Mouse (Mus musculus): ENCODE measurements around the gene Gtpbp6.
"Not testable (repeated sequence)": the region's sequence is repeated elsewhere in the genome, so short reads cannot be mapped to it uniquely, and the experiment has no call there.

The Gtpbp6 gene

DNA sequence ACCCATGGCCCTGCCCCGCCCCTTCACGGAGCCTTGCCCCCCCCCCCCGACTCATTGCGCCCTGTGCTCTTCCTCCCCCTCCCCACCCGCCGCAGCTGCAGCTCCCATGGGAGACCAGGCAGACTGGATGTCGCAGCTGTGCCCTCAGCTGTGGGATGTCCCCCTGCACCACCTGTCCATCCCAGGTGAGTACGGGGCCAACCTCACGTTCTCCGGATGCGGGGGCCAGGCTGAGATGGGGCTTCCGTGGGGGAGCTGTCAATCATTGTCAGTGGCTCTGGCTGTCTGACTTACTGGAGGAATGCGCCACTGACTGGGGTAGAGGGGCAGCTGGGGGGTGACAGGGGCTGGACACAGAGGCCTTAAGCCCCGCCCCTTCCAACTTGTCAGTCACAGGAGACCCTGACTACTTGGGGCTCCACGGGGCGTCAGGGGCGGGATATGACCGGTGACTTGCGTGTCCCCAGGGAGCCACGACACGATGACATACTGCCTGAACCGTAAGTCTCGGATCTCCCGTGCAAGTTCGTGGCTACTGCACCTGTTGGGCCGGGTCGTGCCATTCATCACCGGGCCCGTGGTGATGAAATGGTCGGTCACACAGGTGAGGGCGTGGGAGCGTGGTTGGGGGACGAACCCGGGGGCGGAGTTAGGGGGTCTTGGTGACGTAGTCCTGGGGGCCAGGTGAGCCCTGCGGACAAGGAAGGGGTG is 6.9 kb downstream of the Gtpbp6 start:
- DNase-seq (ENCODE audit: low spot score in 2 of 2): peak; percentile 33 to 50

DNA sequence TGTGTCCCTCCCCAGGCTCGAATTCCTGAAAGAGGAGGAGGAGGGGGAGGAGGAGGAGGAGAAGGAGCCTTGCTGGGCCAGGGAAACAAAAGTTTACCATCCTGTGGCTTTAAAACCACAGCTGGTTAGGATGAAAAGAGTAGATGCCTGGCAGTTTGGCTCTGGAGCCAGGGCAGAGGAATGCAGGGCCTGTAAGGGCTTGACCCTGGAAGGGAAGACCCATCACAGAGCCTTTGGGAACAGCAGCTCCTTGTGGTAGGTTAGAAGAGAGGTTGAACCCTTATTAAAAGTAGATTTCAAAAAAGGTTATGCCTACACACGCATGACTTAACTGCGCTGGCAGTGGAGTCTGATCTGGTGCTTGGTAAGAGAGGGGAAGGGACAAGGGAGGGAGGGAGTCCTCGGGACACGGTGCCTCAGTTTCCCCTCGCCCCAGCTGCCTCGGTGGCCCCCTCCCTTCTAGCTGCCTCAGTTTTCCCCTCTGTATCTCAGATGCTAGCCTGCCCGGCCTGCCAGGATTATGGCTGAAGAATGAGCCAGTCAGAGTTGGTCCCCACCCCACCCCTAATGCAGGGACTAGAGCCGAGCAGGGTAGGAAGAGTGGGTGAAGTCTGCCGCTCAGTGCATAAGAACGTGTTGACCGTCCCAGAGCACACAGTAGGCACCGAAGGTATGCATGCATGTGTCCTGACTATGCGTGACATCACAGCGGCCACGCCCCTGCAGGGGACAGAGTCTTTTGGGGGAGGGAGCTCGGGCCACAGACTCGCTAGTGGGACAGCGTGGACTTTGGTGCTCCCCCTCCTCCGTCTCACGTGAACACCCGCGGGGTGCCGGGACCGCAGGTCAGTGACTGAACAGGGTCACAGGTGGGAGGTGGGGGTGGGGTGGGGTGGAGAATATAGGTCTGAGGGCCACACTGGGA is 8.1 kb downstream of the Gtpbp6 start, which contains the start of gene Plcxd1:
TSS of gene Plcxd1 (plus strand) at position 314 of the 925 bp plus-strand sequence.
- peak in 1 of 2 experiments; percentile 29 for DNase-seq (ENCODE audit: low spot score in 2 of 2)

DNA sequence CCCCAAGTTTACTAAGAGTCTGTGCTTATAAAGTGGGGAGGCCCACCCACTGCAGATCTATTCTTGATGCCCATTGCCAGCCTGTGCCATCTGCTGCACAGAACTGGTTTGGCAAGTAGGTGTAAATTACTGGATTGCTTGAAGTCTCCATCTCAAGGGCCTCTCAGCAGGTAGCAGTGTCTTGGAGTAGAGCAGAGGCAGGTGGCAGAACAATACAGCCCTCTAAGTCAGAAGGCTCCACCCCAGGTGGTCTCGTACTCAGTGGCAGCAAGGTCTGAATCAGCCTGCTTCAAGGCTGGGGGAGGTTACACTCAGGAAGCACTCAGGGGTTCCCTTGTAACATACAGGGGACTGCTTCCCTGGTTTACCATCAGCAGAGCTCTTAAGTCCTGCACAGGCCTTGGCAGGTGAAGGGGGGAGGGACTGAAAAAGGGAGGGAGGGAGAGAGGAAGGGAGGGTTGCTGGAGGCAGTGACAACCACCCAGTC is 9.0 kb downstream of the Gtpbp6 start:
- peak; percentile 14 to 26 for DNase-seq (ENCODE audit: low spot score in 2 of 2)

DNA sequence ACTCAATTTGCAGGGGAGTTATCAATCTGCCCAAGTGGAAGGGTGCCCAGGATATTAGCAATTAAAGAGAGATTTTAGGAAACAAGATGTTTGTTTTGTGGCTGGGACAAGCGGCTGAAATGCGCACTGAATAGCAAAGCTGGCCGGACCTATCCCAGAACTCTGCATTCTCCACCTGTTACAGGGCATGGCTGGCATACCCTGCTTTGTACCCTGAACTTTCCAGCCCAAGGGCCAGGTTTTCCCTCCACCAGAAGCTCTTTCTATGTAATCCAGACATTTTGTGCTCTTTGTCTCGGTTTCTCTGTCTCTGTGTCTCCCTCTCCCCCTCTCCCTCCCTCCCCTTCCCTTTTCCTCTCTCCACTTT is 13.2 kb downstream of the Gtpbp6 start:
- no peak for DNase-seq (ENCODE audit: low spot score in 2 of 2)

DNA sequence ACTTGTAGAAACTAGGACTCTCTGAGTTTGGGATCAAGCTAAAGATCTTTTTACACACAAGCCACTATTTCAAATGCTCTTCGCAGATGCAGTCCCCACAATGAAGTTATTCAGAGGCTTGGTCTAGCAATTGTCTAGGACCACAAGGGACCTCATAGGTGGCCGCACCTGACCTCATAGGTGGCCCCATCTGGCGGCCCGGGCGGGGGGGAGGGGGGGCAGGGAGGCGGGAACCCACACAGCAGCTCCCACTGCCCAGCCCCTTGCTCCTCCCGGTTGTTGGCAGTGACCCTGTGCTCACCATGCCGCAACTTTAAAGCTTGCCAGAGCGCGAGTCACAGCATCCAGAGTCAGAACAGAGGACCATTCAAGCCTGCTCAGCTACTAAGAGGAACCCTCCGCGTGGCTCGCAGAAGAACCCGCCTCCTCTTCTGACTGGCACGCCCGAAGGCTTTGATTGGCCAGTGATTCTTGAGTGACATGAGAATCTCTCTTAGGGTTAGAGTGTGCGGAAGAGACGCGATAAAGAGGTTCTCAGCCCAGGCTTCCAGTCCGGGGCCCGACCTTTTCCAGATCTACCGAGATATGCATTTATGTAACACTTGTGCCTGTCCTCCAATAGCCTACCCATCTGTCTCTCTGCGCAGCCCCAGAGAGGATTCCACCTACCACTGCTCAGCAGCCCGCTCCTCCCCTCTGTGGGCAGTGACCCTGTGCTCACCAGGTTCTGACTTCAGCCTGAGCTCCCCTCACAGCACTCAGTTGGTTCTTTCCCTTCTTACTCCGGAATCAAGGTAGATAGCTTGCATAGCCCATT is 13.8 kb downstream of the Gtpbp6 start, which contains the start of gene Gm35315:
TSS of gene Gm35315 (minus strand) at position 391 of the 817 bp plus-strand sequence.
- peak; percentile 84 to 85 for DNase-seq (ENCODE audit: low spot score in 2 of 2)

DNA sequence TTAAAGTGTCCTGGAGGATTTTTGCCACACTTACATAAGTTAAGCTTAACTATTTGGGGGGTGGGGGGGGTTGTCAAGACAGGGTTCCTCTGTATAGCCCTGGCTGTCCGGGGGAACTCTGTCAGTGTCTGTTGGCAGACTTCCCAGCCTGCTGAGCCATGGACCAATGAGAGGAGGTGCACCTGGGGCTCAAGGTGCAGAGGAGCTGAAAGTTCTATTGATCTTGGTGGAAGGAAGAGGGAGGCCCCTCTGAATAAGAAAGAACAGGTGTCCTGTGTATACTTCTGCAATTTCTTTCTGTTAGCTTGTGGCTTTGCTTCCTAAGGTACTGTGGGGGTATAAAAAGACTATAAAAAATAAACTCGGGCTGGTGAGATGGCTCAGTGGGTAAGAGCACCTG is 16.5 kb downstream of the Gtpbp6 start:
- DNase-seq (ENCODE audit: low spot score in 2 of 2): no peak

DNA sequence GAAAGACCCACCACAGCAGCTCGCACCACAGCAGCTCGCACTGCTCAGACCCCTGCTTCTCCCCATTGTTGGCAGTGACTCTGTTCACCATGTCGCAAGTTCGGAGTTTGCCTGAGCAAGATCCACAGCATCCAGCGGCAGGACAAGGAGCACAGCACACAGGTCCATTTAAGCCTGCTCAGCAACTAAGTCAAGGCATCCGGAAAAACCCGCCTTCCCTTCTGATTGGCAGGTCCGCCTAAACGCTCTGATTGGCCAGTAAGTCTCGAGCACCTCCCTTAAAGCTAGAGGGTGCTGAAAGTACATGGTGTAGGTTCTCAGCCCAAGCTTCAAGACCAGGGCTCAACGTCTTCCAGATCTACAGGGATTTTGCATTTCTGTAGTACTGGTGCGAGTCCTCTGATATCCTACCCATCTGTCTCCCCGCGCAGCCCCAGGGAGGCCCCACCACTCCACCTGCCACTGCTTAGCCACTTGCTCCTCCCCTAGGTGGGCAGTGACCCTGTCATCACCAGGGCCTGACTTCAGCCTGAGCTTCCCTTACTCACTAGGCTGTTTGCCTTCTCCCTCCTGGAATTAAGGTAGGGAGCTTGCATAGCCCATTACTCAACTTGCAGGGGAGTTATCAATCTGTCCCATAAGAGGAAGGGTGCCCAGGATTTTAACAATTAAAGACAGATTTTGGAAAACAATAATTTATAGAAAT is 21.7 kb downstream of the Gtpbp6 start:
- no peak for DNase-seq (ENCODE audit: low spot score in 2 of 2)

DNA sequence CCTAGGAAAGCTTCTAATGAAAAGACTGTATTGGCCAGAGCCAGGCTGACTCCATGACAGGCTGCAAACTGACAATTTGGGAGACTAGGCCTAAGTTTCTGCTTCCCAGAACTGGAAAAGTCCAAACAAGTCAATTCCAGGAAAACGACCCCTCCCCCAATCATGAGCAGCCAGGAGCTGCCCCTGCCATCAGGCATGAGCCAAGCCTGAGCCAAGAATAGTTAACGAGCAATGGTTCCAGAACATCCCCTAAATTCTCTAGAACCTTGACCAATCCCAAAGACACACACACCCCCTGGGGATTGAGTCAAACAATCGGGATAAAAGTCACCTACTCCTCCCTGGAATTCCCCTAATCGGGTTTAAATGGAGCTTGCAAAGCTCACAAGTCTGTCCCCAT is 25.0 kb downstream of the Gtpbp6 start:
- no peak for DNase-seq (ENCODE audit: low spot score in 2 of 2)

DNA sequence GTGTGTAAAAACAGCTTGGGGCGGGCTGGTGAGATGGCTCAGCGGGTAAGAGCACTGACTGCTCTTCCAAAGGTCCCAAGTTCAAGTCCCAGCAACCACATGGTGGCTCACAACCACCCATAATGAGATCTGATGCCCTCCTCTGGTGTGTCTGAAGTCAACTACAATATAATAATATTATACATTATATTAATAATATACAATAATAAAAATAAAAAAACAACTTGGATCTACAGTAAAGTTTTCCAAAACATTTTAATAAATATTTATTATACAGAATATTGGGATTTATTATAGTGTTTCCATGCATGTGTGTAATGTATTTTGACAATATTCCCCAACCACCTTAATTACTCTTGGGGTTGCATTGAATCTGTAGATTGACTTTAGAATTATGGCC is 35.6 kb downstream of the Gtpbp6 start, which contains the start of gene Gm17655:
TSS of gene Gm17655 (minus strand) at position 101 of the 400 bp plus-strand sequence.
- DNase-seq (ENCODE audit: low spot score in 2 of 2): not testable (repeated sequence)

DNA sequence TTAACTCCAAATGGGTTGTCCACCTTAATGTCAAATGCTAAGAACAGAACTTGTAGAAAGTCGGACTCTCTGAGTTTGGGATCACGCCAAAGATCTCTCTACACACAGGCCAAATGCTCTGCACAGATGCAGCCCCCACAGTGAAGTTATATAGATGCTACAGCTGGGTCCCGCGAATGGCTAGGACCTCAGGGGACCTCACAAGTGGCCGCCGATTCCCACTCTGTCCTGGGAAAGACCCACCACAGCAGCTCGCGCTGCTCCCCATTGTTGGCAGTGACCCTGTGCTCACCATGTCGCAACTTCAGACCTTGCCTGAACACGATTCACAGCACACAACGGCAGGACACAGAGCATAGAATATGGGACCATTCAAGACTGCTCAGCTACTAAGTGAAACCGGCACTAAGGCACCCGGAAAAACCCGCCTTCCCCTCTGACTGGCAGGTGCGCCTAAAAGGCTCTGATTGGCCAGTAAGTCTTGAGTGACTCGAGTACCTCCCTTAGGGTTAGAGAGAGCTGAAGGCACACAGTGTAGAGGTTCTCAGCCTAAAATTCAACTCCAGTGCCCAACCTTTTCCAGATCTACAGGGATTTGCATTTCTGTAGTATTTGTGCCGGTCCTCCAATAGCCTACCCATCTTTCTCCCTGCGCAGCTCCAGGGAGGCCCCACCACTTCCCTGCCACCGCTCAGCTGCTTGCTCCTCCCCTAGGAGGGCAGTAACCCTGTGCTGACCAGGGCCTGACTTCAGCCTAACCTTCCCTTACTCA is 50.2 kb downstream of the Gtpbp6 start:
- DNase-seq (ENCODE audit: low spot score in 2 of 2): peak; percentile 72 to 79
